Mouse (Mus musculus) spleen, adult 2 months (tissue): ENCODE data around the gene Cd244a. TPM values are rescaled to one million over a fixed set of nuclear protein-coding genes. Genes with fewer than 3 reads are reported as not detected.
A peak's percentile ranks its signal among the peaks of the same experiment; 100 is the strongest.

Experiments used
- DNase-seq, 2 experiments: peaks; one replicate each; pipeline versions ENCODE4 v3.0.0 to v3.0.0-alpha.2; 2012 to 2021; ENCODE audit warnings: low spot score in 2 of 2, low read depth in 1 of 2
- H3K27ac ChIP-seq: fragments of 200-500 bp; 2 replicates; pipeline ENCODE4 v1.5.1; 2012; ENCODE audit warnings: low read length, inconsistent platforms; ENCODE audit not compliant: insufficient read depth
- H3K27me3 ChIP-seq: fragments of 200-500 bp; 2 replicates; pipeline ENCODE4 v1.6.1; 2012; ENCODE audit warnings: mild to moderate bottlenecking, moderate library complexity, low read length, inconsistent platforms; ENCODE audit not compliant: control insufficient read depth, insufficient read depth
- H3K36me3 ChIP-seq: fragments of 200-500 bp; 2 replicates; pipeline ENCODE4 v1.6.1; 2012; ENCODE audit warnings: mild to moderate bottlenecking, low read length, inconsistent platforms; ENCODE audit not compliant: control insufficient read depth, insufficient read depth
- H3K4me1 ChIP-seq: fragments of 200-500 bp; 2 replicates; pipeline ENCODE4 v1.6.1; 2011; ENCODE audit warnings: inconsistent platforms; ENCODE audit not compliant: control insufficient read depth, insufficient read depth, insufficient read length
- H3K4me3 ChIP-seq: fragments of 200-500 bp; 2 replicates; pipeline ENCODE4 v1.5.1; 2011; ENCODE audit warnings: mild to moderate bottlenecking, inconsistent platforms; ENCODE audit not compliant: insufficient read depth, insufficient read length; ENCODE audit errors: extremely low read depth
- CTCF ChIP-seq: fragments of 200-500 bp; IDR thresholded peaks from 2 replicates; pipeline ENCODE4 v1.5.1; 2011; ENCODE audit warnings: mild to moderate bottlenecking, inconsistent platforms; ENCODE audit not compliant: insufficient read depth, insufficient read length, insufficient replicate concordance; ENCODE audit errors: extremely low read depth
- POLR2A ChIP-seq: fragments of 200-500 bp; IDR thresholded peaks from 2 replicates; pipeline ENCODE4 v1.6.1; 2011; ENCODE audit warnings: low read depth, low read length, inconsistent platforms
- WGBS: fragments of 180-500 bp; shearing (Covaris S2); methylation state at CpG from one replicate; pipeline ENCODE4 v1.1.7; 2018; 5-methylcytosine and 5-hydroxymethylcytosine counted together
- polyA plus RNA-seq: library from polyadenylated mRNA; depleted of rRNA; stranded (reverse); fragments of >200 nt; gene quantifications from 2 replicates; pipeline ENCODE4 v1.2.3, GENCODE M21; 2012; rRNA removed

Gene Cd244a
- 5.7 and 6.8 TPM in 2 replicates for polyA plus RNA-seq

- Histone ChIP-seq H3K27me3 (no peaks in the 10 kb centered on the region), H3K36me3 (no peaks in the 10 kb centered on the region), H3K4me1 (peaks cover 28% of the 10 kb centered on the region; the same call in 1 of the 2 replicates), H3K4me3 (peak within 1 kb of the TSS; percentile 3; the same call in 1 of the 2 replicates), H3K27ac (peak within 1 kb of the TSS; percentile 65)
- 18% methylated on average over 4 of the region's 4 CpGs for WGBS
- TF ChIP-seq POLR2A (no peak), CTCF (no peak)
- peak in 1 of 2 experiments; percentile 37 for DNase-seq
Observed at GRCm38 (mm10) chr1:171558898-171559297, at the start of gene Cd244a. TSS of gene Cd244a (plus strand) at chr1:171559193.

DNA sequence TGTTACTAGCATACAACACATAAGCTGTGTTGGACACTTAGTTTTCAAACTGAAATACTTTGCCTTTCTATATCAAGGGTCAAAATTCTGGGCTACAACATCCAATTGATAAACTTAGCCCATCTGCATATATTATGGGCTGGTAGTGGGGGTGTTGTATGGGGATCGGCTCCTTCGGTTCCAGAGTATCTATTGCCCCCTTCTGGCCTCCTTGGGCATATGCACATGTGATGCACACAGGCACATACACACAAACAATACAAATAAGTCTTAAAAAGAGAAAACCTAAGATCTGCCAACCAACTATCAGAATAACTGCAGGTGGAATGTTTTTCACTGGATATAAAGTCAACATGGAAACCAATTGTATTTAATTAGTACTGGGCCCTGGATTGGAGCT lies 45.8 kb upstream of the Cd244a start:
- DNase-seq = no peak
- Histone ChIP-seq H3K36me3 (no peaks in the 10 kb centered on the region), H3K4me3 (no peak overlapping the region), H3K27ac (no peak overlapping the region), H3K27me3 (no peaks in the 10 kb centered on the region), H3K4me1 (no peaks in the 10 kb centered on the region)
- WGBS = 94% methylated on average over 2 of the region's 2 CpGs
- no peak for TF ChIP-seq POLR2A

DNA sequence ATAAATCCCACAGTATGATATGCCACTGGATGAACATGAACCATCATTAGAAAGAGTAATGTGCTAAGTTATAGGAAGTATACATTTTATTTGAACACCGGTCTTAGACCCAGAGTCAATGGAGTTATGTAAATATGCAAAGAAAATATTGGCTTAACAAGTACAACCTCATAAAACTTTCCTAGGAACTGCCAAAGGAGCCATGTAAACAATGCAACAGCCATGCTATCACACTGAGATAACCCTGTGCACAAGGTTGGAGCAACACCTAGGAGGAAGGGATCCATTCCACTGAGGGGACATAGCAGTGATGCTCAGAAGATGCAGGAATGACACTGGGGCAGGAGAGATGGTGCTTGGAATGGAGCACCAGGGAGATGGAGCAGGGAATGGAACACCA lies 45.2 kb upstream of the Cd244a start:
- Histone ChIP-seq H3K27me3 (no peaks in the 10 kb centered on the region), H3K4me1 (no peaks in the 10 kb centered on the region), H3K4me3 (no peak overlapping the region), H3K27ac (no peak overlapping the region), H3K36me3 (no peaks in the 10 kb centered on the region)
- 98% methylated on average over 1 of the region's 1 CpGs for WGBS
- no peak for DNase-seq
- TF ChIP-seq CTCF (no peak), POLR2A (no peak)

DNA sequence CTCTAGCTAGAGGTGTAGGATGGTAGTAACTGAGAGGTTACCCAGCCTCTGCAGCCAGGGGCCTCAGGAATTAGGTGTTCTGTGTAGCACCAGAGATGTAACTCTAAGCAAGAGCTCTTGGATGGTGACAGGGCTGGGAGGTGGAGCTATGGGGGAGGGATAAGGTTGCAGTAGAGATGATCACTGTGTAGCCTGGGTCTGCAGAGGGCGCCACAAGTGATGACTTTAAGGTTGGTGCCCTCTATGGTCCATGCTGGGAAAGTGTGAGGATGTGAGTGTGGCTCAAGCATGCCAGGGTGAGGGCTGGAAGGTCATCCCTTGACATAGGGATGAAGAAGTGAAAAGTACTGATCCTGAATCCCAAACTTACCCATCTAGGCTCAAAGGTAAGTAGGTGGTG lies 44.0 kb upstream of the Cd244a start:
- H3K4me3 ChIP-seq = no peak overlapping the region
- no peaks in the 10 kb centered on the region for H3K4me1 ChIP-seq
- 61% methylated on average over 1 of the region's 1 CpGs for WGBS
- H3K27ac ChIP-seq = no peak overlapping the region
- no peaks in the 10 kb centered on the region for H3K27me3 ChIP-seq
- H3K36me3 ChIP-seq = no peaks in the 10 kb centered on the region
- no peak for TF ChIP-seq POLR2A
- peak; percentile 13; the same call in 1 of the 2 replicates for TF ChIP-seq CTCF
- DNase-seq = peak in 1 of 2 experiments; percentile 29

- Histone ChIP-seq H3K4me1 (no peaks in the 10 kb centered on the region), H3K36me3 (no peaks in the 10 kb centered on the region), H3K4me3 (no peak overlapping the region), H3K27ac (no peak overlapping the region), H3K27me3 (no peaks in the 10 kb centered on the region)
- WGBS = 92% methylated on average over 4 of the region's 4 CpGs
- DNase-seq = no peak
- TF ChIP-seq CTCF (no peak), POLR2A (no peak)
Observed at GRCm38 (mm10) chr1:171515557-171515956, 43.4 kb upstream of the Cd244a start.

GRCm38 (mm10) chr1:171531367-171531766 lies 27.6 kb upstream of the Cd244a start:
- TF ChIP-seq POLR2A (no peak), CTCF (no peak)
- 92% methylated on average over 4 of the region's 4 CpGs for WGBS
- Histone ChIP-seq H3K36me3 (no peaks in the 10 kb centered on the region), H3K27ac (no peak overlapping the region), H3K4me1 (no peaks in the 10 kb centered on the region), H3K27me3 (no peaks in the 10 kb centered on the region), H3K4me3 (no peak overlapping the region)
- no peak for DNase-seq

GRCm38 (mm10) chr1:171532830-171533229 lies 26.2 kb upstream of the Cd244a start:
- DNase-seq = no peak
- H3K27ac ChIP-seq = no peak overlapping the region
- TF ChIP-seq POLR2A (no peak), CTCF (peak; percentile 44; the same call in 1 of the 2 replicates)
- no peaks in the 10 kb centered on the region for H3K4me1 ChIP-seq
- no peaks in the 10 kb centered on the region for H3K36me3 ChIP-seq
- H3K27me3 ChIP-seq = no peaks in the 10 kb centered on the region
- WGBS = 78% methylated on average over 2 of the region's 2 CpGs
- H3K4me3 ChIP-seq = no peak overlapping the region
